Mouse (Mus musculus) MEL (cell line): ENCODE data around the gene Oxsm.

Experiments
- CHD1 ChIP-seq: IDR thresholded peaks from 2 replicates; pipeline ENCODE4 v1.6.1; 2012; ENCODE audit warnings: low read depth, mild to moderate bottlenecking, inconsistent platforms, low read length, improper control_type of control experiment
- CTCF ChIP-seq, 3 experiments: IDR thresholded peaks in 2 of 3; conservative IDR thresholded peaks in 1 of 3; 2 replicates each; pipeline ENCODE4 v1.5.1; 2011 to 2012; ENCODE audit warnings: low read length in 3 of 3, low read depth in 2 of 3, mild to moderate bottlenecking in 2 of 3, improper control_type of control experiment in 1 of 3, inconsistent platforms in 1 of 3, mixed read lengths in 1 of 3, moderate library complexity in 1 of 3; ENCODE audit not compliant: control insufficient read depth in 1 of 3, insufficient read depth in 1 of 3, poor library complexity in 1 of 3, severe bottlenecking in 1 of 3
- ETS1 ChIP-seq: IDR thresholded peaks from 2 replicates; pipeline ENCODE4 v1.6.1; 2012; ENCODE audit warnings: low read depth, mild to moderate bottlenecking, inconsistent platforms, low read length, improper control_type of control experiment, moderate library complexity
- MAFK ChIP-seq: IDR thresholded peaks from 2 replicates; pipeline ENCODE4 v1.6.1; 2011; ENCODE audit warnings: low read depth, mild to moderate bottlenecking, low read length, improper control_type of control experiment, borderline replicate concordance
- SIN3A ChIP-seq: IDR thresholded peaks from 2 replicates; pipeline ENCODE4 v1.6.1; 2012; ENCODE audit warnings: low read length, improper control_type of control experiment, inconsistent platforms
- SMC3 ChIP-seq: IDR thresholded peaks from 2 replicates; pipeline ENCODE4 v1.6.1; 2011; ENCODE audit warnings: low read depth, low read length, improper control_type of control experiment
- ZNF384 ChIP-seq: IDR thresholded peaks from 2 replicates; pipeline ENCODE4 v1.6.1; 2012; ENCODE audit warnings: low read depth, mild to moderate bottlenecking, inconsistent platforms, low read length, improper control_type of control experiment

- no peak for TF ChIP-seq CTCF (IDR thresholded peaks at IDR 0.05 in 2 of 3, conservative IDR thresholded peaks at IDR 0.05 in 1 of 3; ENCODE audit: control insufficient read depth in 1 of 3, insufficient read depth in 1 of 3, low read depth in 2 of 3, low read length in 3 of 3, poor library complexity in 1 of 3, severe bottlenecking in 1 of 3)
- peak; percentile 76 for TF ChIP-seq SIN3A
- TF ChIP-seq CHD1, result no peak
- no peak for TF ChIP-seq SMC3
- peak; percentile 90 for TF ChIP-seq ETS1
- peak; percentile 45; the same call in 1 of the 2 replicates for TF ChIP-seq MAFK
- peak; percentile 65 for TF ChIP-seq ZNF384
Measured at GRCm38 (mm10) chr14:16245127-16245526, 4.5 kb downstream of the Oxsm start.
